Mouse (Mus musculus): Measurements from ENCODE around the gene Lypla2. TPM values are rescaled to one million over a fixed set of nuclear protein-coding genes. Genes with fewer than 3 reads are reported as not detected.
A peak's percentile ranks its signal among the peaks of the same experiment; 100 is the strongest.

Lypla2 gene
- polyA plus RNA-seq, 1 experiment from 2014 or later: 199 TPM

- Histone ChIP-seq H3K27me3 (ENCODE audit: low read depth, poor library complexity, severe bottlenecking) (no peaks in the 10 kb centered on the region), H3K4me1 (0 out of 2 replicates have a peak, but pooled peaks cover 4% of the 10 kb centered on the region), H3K4me3 (no peak overlapping the region), H3K27ac (no peak overlapping the region), H3K36me3 (peaks cover 78% of the 10 kb centered on the region), H3K9me3 (replicated peaks) (0 out of 2 replicates have a peak, but pooled peaks cover 2% of the 10 kb centered on the region)
- 87% methylated on average over 9 of the region's 9 CpGs for WGBS
- no peak for DNase-seq (ENCODE audit: low spot score)
Observed at GRCm38 (mm10) chr4:135955886-135956285, 16.5 kb downstream of the Lypla2 start.

- peak; percentile 84 for DNase-seq (ENCODE audit: low spot score)
- Histone ChIP-seq H3K4me1 (peaks cover 8% of the 10 kb centered on the region; the same call in 1 of the 2 replicates), H3K36me3 (peaks cover 63% of the 10 kb centered on the region), H3K27me3 (ENCODE audit: low read depth, poor library complexity, severe bottlenecking) (no peaks in the 10 kb centered on the region), H3K4me3 (no peak overlapping the region), H3K27ac (no peak overlapping the region), H3K9me3 (replicated peaks) (0 out of 2 replicates have a peak, but pooled peaks cover 2% of the 10 kb centered on the region)
- WGBS: 21% methylated on average over 2 of the region's 2 CpGs
Observed at GRCm38 (mm10) chr4:135954241-135954640, 18.2 kb downstream of the Lypla2 start.

- Histone ChIP-seq H3K27me3 (ENCODE audit: low read depth, poor library complexity, severe bottlenecking) (no peaks in the 10 kb centered on the region), H3K9me3 (replicated peaks) (0 out of 2 replicates have a peak, but pooled peaks cover 2% of the 10 kb centered on the region), H3K4me3 (no peak overlapping the region), H3K27ac (no peak overlapping the region), H3K4me1 (peaks cover 5% of the 10 kb centered on the region; the same call in 1 of the 2 replicates), H3K36me3 (peaks cover 53% of the 10 kb centered on the region)
- DNase-seq (ENCODE audit: low spot score): no peak
- 93% methylated on average over 3 of the region's 3 CpGs for WGBS
Observed at GRCm38 (mm10) chr4:135953179-135953578, 19.2 kb downstream of the Lypla2 start.

GRCm38 (mm10) chr4:135951505-135951904 lies 20.9 kb downstream of the Lypla2 start:
- no peaks in the 10 kb centered on the region for H3K27me3 ChIP-seq (ENCODE audit: low read depth, poor library complexity, severe bottlenecking)
- no peak overlapping the region for H3K27ac ChIP-seq
- H3K36me3 ChIP-seq: peaks cover 42% of the 10 kb centered on the region
- 0 out of 2 replicates have a peak, but pooled peaks cover 2% of the 10 kb centered on the region for H3K9me3 ChIP-seq (replicated peaks)
- 95% methylated on average over 3 of the region's 3 CpGs for WGBS
- DNase-seq (ENCODE audit: low spot score): no peak
- no peak overlapping the region for H3K4me3 ChIP-seq
- H3K4me1 ChIP-seq: peaks cover 12% of the 10 kb centered on the region

GRCm38 (mm10) chr4:135950365-135950764 lies 22.1 kb downstream of the Lypla2 start:
- Histone ChIP-seq H3K4me1 (peaks cover 20% of the 10 kb centered on the region), H3K4me3 (no peak overlapping the region), H3K27me3 (ENCODE audit: low read depth, poor library complexity, severe bottlenecking) (no peaks in the 10 kb centered on the region), H3K36me3 (peaks cover 31% of the 10 kb centered on the region), H3K27ac (no peak overlapping the region), H3K9me3 (replicated peaks) (0 out of 2 replicates have a peak, but pooled peaks cover 2% of the 10 kb centered on the region)
- no peak for DNase-seq (ENCODE audit: low spot score)
- WGBS: 94% methylated on average over 6 of the region's 6 CpGs

- Histone ChIP-seq H3K9me3 (replicated peaks) (0 out of 2 replicates have a peak, but pooled peaks cover 2% of the 10 kb centered on the region), H3K4me1 (peaks cover 20% of the 10 kb centered on the region), H3K4me3 (no peak overlapping the region), H3K27ac (no peak overlapping the region), H3K36me3 (peaks cover 27% of the 10 kb centered on the region), H3K27me3 (ENCODE audit: low read depth, poor library complexity, severe bottlenecking) (no peaks in the 10 kb centered on the region)
- WGBS: 76% methylated on average over 6 of the region's 6 CpGs
- DNase-seq (ENCODE audit: low spot score): no peak
Observed at GRCm38 (mm10) chr4:135949911-135950310, 22.5 kb downstream of the Lypla2 start.

- H3K27ac ChIP-seq: no peak overlapping the region
- H3K27me3 ChIP-seq (ENCODE audit: low read depth, poor library complexity, severe bottlenecking): no peaks in the 10 kb centered on the region
- 92% methylated on average over 10 of the region's 10 CpGs for WGBS
- no peak for DNase-seq (ENCODE audit: low spot score)
- 0 out of 2 replicates have a peak, but pooled peaks cover 2% of the 10 kb centered on the region for H3K9me3 ChIP-seq (replicated peaks)
- H3K4me3 ChIP-seq: no peak overlapping the region
- peaks cover 20% of the 10 kb centered on the region for H3K4me1 ChIP-seq
- H3K36me3 ChIP-seq: peaks cover 24% of the 10 kb centered on the region
Observed at GRCm38 (mm10) chr4:135949475-135949874, 23.0 kb downstream of the Lypla2 start.

- 0 out of 2 replicates have a peak, but pooled peaks cover 2% of the 10 kb centered on the region for H3K9me3 ChIP-seq (replicated peaks)
- H3K4me3 ChIP-seq: no peak overlapping the region
- no peak for DNase-seq (ENCODE audit: low spot score)
- WGBS: 95% methylated on average over 8 of the region's 8 CpGs
- no peaks in the 10 kb centered on the region for H3K27me3 ChIP-seq (ENCODE audit: low read depth, poor library complexity, severe bottlenecking)
- H3K36me3 ChIP-seq: peaks cover 22% of the 10 kb centered on the region
- no peak overlapping the region for H3K27ac ChIP-seq
- H3K4me1 ChIP-seq: peaks cover 20% of the 10 kb centered on the region
Observed at GRCm38 (mm10) chr4:135948142-135948541, 24.3 kb downstream of the Lypla2 start.

- peaks cover 20% of the 10 kb centered on the region for H3K4me1 ChIP-seq
- peak overlapping the region; percentile 80 for H3K4me3 ChIP-seq
- DNase-seq (ENCODE audit: low spot score): peak; percentile 45
- H3K27ac ChIP-seq: peak overlapping the region; percentile 64
- no peaks in the 10 kb centered on the region for H3K27me3 ChIP-seq (ENCODE audit: low read depth, poor library complexity, severe bottlenecking)
- WGBS: 3% methylated on average over 28 of the region's 28 CpGs
- H3K9me3 ChIP-seq (replicated peaks): 0 out of 2 replicates have a peak, but pooled peaks cover 2% of the 10 kb centered on the region
- H3K36me3 ChIP-seq: peaks cover 9% of the 10 kb centered on the region
Observed at GRCm38 (mm10) chr4:135946659-135947301, 25.6 kb downstream of the Lypla2 start.

GRCm38 (mm10) chr4:135946278-135946658 lies 26.2 kb downstream of the Lypla2 start, which contains the start of gene Hmgcl:
Hmgcl (plus strand) TSS chr4:135946448.
- Histone ChIP-seq H3K36me3 (peaks cover 4% of the 10 kb centered on the region), H3K27me3 (ENCODE audit: low read depth, poor library complexity, severe bottlenecking) (no peaks in the 10 kb centered on the region), H3K9me3 (replicated peaks) (no peaks in the 10 kb centered on the region), H3K27ac (peak within 1 kb of the TSS; percentile 64), H3K4me1 (peaks cover 20% of the 10 kb centered on the region), H3K4me3 (peak within 1 kb of the TSS; percentile 80)
- peak; percentile 95 for DNase-seq (ENCODE audit: low spot score)
- WGBS: 0% methylated on average over 23 of the region's 23 CpGs

GRCm38 (mm10) chr4:135945706-135946105 lies 26.7 kb downstream of the Lypla2 start:
- Histone ChIP-seq H3K36me3 (peaks cover 5% of the 10 kb centered on the region), H3K4me1 (peaks cover 20% of the 10 kb centered on the region), H3K4me3 (peak overlapping the region; percentile 80), H3K27ac (peak overlapping the region; percentile 64; the same call in 1 of the 2 replicates), H3K9me3 (replicated peaks) (no peaks in the 10 kb centered on the region), H3K27me3 (ENCODE audit: low read depth, poor library complexity, severe bottlenecking) (no peaks in the 10 kb centered on the region)
- WGBS: 81% methylated on average over 10 of the region's 10 CpGs
- DNase-seq (ENCODE audit: low spot score): no peak

- Histone ChIP-seq H3K27ac (no peak overlapping the region), H3K4me3 (no peak overlapping the region), H3K36me3 (peaks cover 22% of the 10 kb centered on the region), H3K4me1 (peaks cover 16% of the 10 kb centered on the region), H3K27me3 (ENCODE audit: low read depth, poor library complexity, severe bottlenecking) (no peaks in the 10 kb centered on the region), H3K9me3 (replicated peaks) (no peaks in the 10 kb centered on the region)
- DNase-seq (ENCODE audit: low spot score): no peak
- WGBS: 66% methylated on average over 4 of the region's 4 CpGs
Observed at GRCm38 (mm10) chr4:135943389-135943788, 29.0 kb downstream of the Lypla2 start.

- no peak overlapping the region for H3K27ac ChIP-seq
- 94% methylated on average over 6 of the region's 6 CpGs for WGBS
- H3K4me1 ChIP-seq: peaks cover 15% of the 10 kb centered on the region
- H3K9me3 ChIP-seq (replicated peaks): no peaks in the 10 kb centered on the region
- H3K27me3 ChIP-seq (ENCODE audit: low read depth, poor library complexity, severe bottlenecking): no peaks in the 10 kb centered on the region
- DNase-seq (ENCODE audit: low spot score): no peak
- no peak overlapping the region for H3K4me3 ChIP-seq
- H3K36me3 ChIP-seq: peaks cover 22% of the 10 kb centered on the region
Observed at GRCm38 (mm10) chr4:135942193-135942592, 30.2 kb downstream of the Lypla2 start.

Measured in limb, embryonic 10.5 days (tissue).